Mouse (Mus musculus) cerebellum, adult 2 months (tissue): ENCODE measurements around the gene Tmem125.

ENCODE experiments used
- CTCF ChIP-seq: fragments of 200-500 bp; IDR thresholded peaks from 2 replicates; pipeline ENCODE4 v1.5.1; 2011; ENCODE audit warnings: low read depth, mild to moderate bottlenecking, control low read depth, low read length, moderate library complexity, borderline replicate concordance; ENCODE audit not compliant: insufficient read depth
- POLR2A ChIP-seq: fragments of 200-500 bp; IDR thresholded peaks from 2 replicates; pipeline ENCODE4 v1.6.1; 2011; ENCODE audit warnings: low read length, control low read depth, borderline replicate concordance; ENCODE audit not compliant: insufficient read depth

GRCm38 (mm10) chr4:118543158-118543530, 700 bp downstream of the Tmem125 start:
- TF ChIP-seq POLR2A = no peak
- TF ChIP-seq CTCF = no peak
